Mouse (Mus musculus): ENCODE results near the gene Spns2. TPM values are rescaled to one million over a fixed set of nuclear protein-coding genes. Genes with fewer than 3 reads are reported as not detected.
A peak's percentile ranks its signal among the peaks of the same experiment; 100 is the strongest.

Spns2 gene
- polyA plus RNA-seq, 1 experiment from 2014 or later, result 3.2 TPM

DNA sequence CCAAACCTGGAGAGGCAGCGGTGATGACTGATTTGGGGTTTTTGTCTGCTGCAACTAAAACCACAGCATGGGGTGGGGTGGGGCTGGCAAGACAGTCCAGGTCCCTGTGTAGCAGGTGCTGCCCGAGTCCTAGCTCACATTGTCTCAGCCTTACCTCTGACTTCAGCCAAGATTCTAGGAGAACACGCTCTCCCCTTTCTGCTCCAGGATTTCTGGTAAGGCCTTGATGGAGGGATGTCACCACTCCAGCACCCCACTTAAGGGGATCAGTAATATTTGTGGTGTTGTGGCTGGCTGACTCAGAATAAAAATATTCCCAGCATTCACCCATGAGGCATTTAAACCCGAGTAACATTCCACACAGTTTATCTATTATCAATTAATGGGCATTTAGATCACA is 66.0 kb downstream of the Spns2 start:
- no peaks in the 10 kb centered on the region for H3K27me3 ChIP-seq (ENCODE audit: control insufficient read depth, insufficient read depth, low read depth, low read length)
- no peaks in the 10 kb centered on the region for H3K9me3 ChIP-seq (ENCODE audit: control insufficient read depth, low read length)
- H3K36me3 ChIP-seq (ENCODE audit: control insufficient read depth, insufficient read depth, low read length), result no peaks in the 10 kb centered on the region
- H3K9ac ChIP-seq (ENCODE audit: low read length), result no peak overlapping the region
- 73% methylated on average over 4 of the region's 4 CpGs for WGBS
- H3K4me1 ChIP-seq (replicated peaks; ENCODE audit: control insufficient read depth, insufficient read depth, low read length), result no peaks in the 10 kb centered on the region
- H3K4me3 ChIP-seq (ENCODE audit: low read length), result no peak overlapping the region
- no peak overlapping the region for H3K27ac ChIP-seq (ENCODE audit: low read length)
- no peak for ATAC-seq (ENCODE audit: low read depth)
- no peak overlapping the region for H3K4me2 ChIP-seq (ENCODE audit: low read depth, low read length)

- no peak overlapping the region for H3K9ac ChIP-seq (ENCODE audit: low read length)
- no peak for ATAC-seq (ENCODE audit: low read depth)
- no peaks in the 10 kb centered on the region for H3K36me3 ChIP-seq (ENCODE audit: control insufficient read depth, insufficient read depth, low read length)
- H3K9me3 ChIP-seq (ENCODE audit: control insufficient read depth, low read length), result no peaks in the 10 kb centered on the region
- H3K4me1 ChIP-seq (replicated peaks; ENCODE audit: control insufficient read depth, insufficient read depth, low read length), result no peaks in the 10 kb centered on the region; the same call in 1 of the 2 replicates
- no peak overlapping the region for H3K4me2 ChIP-seq (ENCODE audit: low read depth, low read length)
- H3K27ac ChIP-seq (ENCODE audit: low read length), result no peak overlapping the region
- WGBS, result 92% methylated on average over 11 of the region's 11 CpGs
- H3K4me3 ChIP-seq (ENCODE audit: low read length), result no peak overlapping the region
- no peaks in the 10 kb centered on the region for H3K27me3 ChIP-seq (ENCODE audit: control insufficient read depth, insufficient read depth, low read depth, low read length)
Measured at GRCm38 (mm10) chr11:72421518-72422278, 68.0 kb downstream of the Spns2 start.

GRCm38 (mm10) chr11:72420460-72421122 is 69.1 kb downstream of the Spns2 start:
- no peaks in the 10 kb centered on the region for H3K9me3 ChIP-seq (ENCODE audit: control insufficient read depth, low read length)
- no peak overlapping the region for H3K27ac ChIP-seq (ENCODE audit: low read length)
- no peak overlapping the region for H3K4me3 ChIP-seq (ENCODE audit: low read length)
- H3K4me1 ChIP-seq (replicated peaks; ENCODE audit: control insufficient read depth, insufficient read depth, low read length), result peaks cover 6% of the 10 kb centered on the region
- H3K9ac ChIP-seq (ENCODE audit: low read length), result no peak overlapping the region
- no peaks in the 10 kb centered on the region for H3K36me3 ChIP-seq (ENCODE audit: control insufficient read depth, insufficient read depth, low read length)
- 84% methylated on average over 6 of the region's 6 CpGs for WGBS
- no peak for ATAC-seq (ENCODE audit: low read depth)
- H3K27me3 ChIP-seq (ENCODE audit: control insufficient read depth, insufficient read depth, low read depth, low read length), result no peaks in the 10 kb centered on the region
- no peak overlapping the region for H3K4me2 ChIP-seq (ENCODE audit: low read depth, low read length)

DNA sequence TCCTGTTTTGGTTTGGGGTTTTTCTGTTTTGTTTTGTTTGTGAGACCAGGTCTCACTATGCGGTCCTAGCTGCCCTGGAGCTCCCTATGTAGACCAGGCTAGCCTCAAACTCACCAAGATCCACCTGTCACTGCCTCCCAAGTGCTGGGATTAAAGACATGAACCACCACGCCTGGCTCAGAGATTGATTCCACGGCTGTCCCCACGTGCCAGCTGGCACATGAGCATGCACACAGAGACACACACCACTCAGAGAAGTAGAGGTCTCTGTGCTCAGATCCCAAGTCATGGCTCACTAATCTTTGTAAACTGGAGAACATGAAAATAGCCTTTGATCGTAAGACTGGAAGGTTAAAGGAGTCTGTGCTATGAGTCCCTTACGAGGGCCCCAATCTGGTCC is 70.7 kb downstream of the Spns2 start:
- H3K4me3 ChIP-seq (ENCODE audit: low read length), result no peak overlapping the region
- H3K4me1 ChIP-seq (replicated peaks; ENCODE audit: control insufficient read depth, insufficient read depth, low read length), result peaks cover 6% of the 10 kb centered on the region
- no peak for ATAC-seq (ENCODE audit: low read depth)
- no peaks in the 10 kb centered on the region for H3K9me3 ChIP-seq (ENCODE audit: control insufficient read depth, low read length)
- no peaks in the 10 kb centered on the region for H3K36me3 ChIP-seq (ENCODE audit: control insufficient read depth, insufficient read depth, low read length)
- no peak overlapping the region for H3K4me2 ChIP-seq (ENCODE audit: low read depth, low read length)
- 87% methylated on average over 6 of the region's 6 CpGs for WGBS
- H3K9ac ChIP-seq (ENCODE audit: low read length), result no peak overlapping the region
- no peak overlapping the region for H3K27ac ChIP-seq (ENCODE audit: low read length)
- no peaks in the 10 kb centered on the region for H3K27me3 ChIP-seq (ENCODE audit: control insufficient read depth, insufficient read depth, low read depth, low read length)

DNA sequence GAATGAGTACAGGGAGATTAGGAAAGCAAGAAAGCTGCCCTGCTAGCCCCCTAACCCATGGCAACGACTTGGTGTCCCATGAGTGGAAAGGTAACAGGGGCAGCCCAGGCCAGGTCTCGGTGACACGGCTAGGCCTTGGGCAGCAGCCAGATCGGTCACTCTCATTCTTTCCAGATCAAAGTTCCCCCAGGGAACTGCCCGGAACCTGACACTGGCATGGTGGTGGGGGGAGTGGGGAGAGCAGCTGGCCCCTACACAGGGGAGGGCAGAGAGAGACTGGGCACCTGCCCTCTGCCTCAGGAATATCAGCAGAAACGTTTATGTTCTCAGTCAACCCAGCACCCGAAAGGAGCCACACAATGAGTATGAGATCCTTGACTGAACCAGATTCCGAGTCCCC is 71.5 kb downstream of the Spns2 start:
- H3K4me1 ChIP-seq (replicated peaks; ENCODE audit: control insufficient read depth, insufficient read depth, low read length), result peaks cover 9% of the 10 kb centered on the region
- WGBS, result 58% methylated on average over 8 of the region's 8 CpGs

DNA sequence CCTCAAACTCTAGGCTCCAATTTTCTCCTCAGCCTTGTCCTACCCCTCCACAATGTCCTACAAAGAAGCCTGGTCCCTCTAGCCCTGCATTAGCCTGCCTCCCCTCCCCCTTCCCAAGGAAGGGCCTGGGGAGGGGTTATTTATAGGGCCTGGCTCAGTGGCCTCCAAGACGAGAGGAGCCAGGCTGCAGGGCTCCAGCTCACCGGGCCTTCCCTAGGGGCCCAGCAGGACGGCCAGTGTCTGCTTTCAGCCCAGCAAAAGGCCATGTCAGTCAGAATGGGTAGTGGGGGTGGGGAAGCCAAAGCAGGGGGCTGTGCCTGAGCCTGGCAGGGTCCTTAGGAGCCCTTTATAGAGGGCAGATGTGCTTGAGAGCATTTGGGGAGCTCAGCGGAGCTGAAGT is 72.3 kb downstream of the Spns2 start:
- Histone ChIP-seq H3K9me3 (ENCODE audit: control insufficient read depth, low read length) (no peaks in the 10 kb centered on the region), H3K9ac (ENCODE audit: low read length) (no peak overlapping the region), H3K4me1 (replicated peaks; ENCODE audit: control insufficient read depth, insufficient read depth, low read length) (peaks cover 17% of the 10 kb centered on the region), H3K27me3 (ENCODE audit: control insufficient read depth, insufficient read depth, low read depth, low read length) (no peaks in the 10 kb centered on the region), H3K27ac (ENCODE audit: low read length) (no peak overlapping the region), H3K4me2 (ENCODE audit: low read depth, low read length) (no peak overlapping the region), H3K4me3 (ENCODE audit: low read length) (no peak overlapping the region), H3K36me3 (ENCODE audit: control insufficient read depth, insufficient read depth, low read length) (no peaks in the 10 kb centered on the region)
- WGBS, result 49% methylated on average over 4 of the region's 4 CpGs
- no peak for ATAC-seq (ENCODE audit: low read depth)

More for the DNA sequence above, 71.5 kb downstream of the Spns2 start:
- Histone ChIP-seq H3K27ac (ENCODE audit: low read length) (no peak overlapping the region), H3K9me3 (ENCODE audit: control insufficient read depth, low read length) (no peaks in the 10 kb centered on the region), H3K36me3 (ENCODE audit: control insufficient read depth, insufficient read depth, low read length) (no peaks in the 10 kb centered on the region), H3K27me3 (ENCODE audit: control insufficient read depth, insufficient read depth, low read depth, low read length) (no peaks in the 10 kb centered on the region), H3K4me2 (ENCODE audit: low read depth, low read length) (no peak overlapping the region), H3K4me3 (ENCODE audit: low read length) (no peak overlapping the region), H3K9ac (ENCODE audit: low read length) (no peak overlapping the region)
- no peak for ATAC-seq (ENCODE audit: low read depth)

GRCm38 (mm10) chr11:72416666-72417065 is 73.0 kb downstream of the Spns2 start:
- H3K27ac ChIP-seq (ENCODE audit: low read length), result no peak overlapping the region

GRCm38 (mm10) chr11:72415155-72415554 is 74.5 kb downstream of the Spns2 start:
- Histone ChIP-seq H3K27ac (ENCODE audit: low read length) (no peak overlapping the region), H3K9me3 (ENCODE audit: control insufficient read depth, low read length) (no peaks in the 10 kb centered on the region), H3K36me3 (ENCODE audit: control insufficient read depth, insufficient read depth, low read length) (no peaks in the 10 kb centered on the region), H3K27me3 (ENCODE audit: control insufficient read depth, insufficient read depth, low read depth, low read length) (no peaks in the 10 kb centered on the region), H3K4me3 (ENCODE audit: low read length) (no peak overlapping the region), H3K4me1 (replicated peaks; ENCODE audit: control insufficient read depth, insufficient read depth, low read length) (peaks cover 23% of the 10 kb centered on the region), H3K9ac (ENCODE audit: low read length) (no peak overlapping the region), H3K4me2 (ENCODE audit: low read depth, low read length) (no peak overlapping the region)
- 52% methylated on average over 8 of the region's 8 CpGs for WGBS
- no peak for ATAC-seq (ENCODE audit: low read depth)

More at GRCm38 (mm10) chr11:72416666-72417065, 73.0 kb downstream of the Spns2 start:
- no peaks in the 10 kb centered on the region for H3K36me3 ChIP-seq (ENCODE audit: control insufficient read depth, insufficient read depth, low read length)
- no peak overlapping the region for H3K4me2 ChIP-seq (ENCODE audit: low read depth, low read length)
- peaks cover 23% of the 10 kb centered on the region for H3K4me1 ChIP-seq (replicated peaks; ENCODE audit: control insufficient read depth, insufficient read depth, low read length)
- no peak overlapping the region for H3K4me3 ChIP-seq (ENCODE audit: low read length)
- no peak for ATAC-seq (ENCODE audit: low read depth)
- WGBS, result 73% methylated on average over 5 of the region's 5 CpGs
- H3K9me3 ChIP-seq (ENCODE audit: control insufficient read depth, low read length), result no peaks in the 10 kb centered on the region
- no peak overlapping the region for H3K9ac ChIP-seq (ENCODE audit: low read length)
- H3K27me3 ChIP-seq (ENCODE audit: control insufficient read depth, insufficient read depth, low read depth, low read length), result no peaks in the 10 kb centered on the region

GRCm38 (mm10) chr11:72413601-72414190 is 76.0 kb downstream of the Spns2 start:
- 64% methylated on average over 5 of the region's 5 CpGs for WGBS
- Histone ChIP-seq H3K9me3 (ENCODE audit: control insufficient read depth, low read length) (no peaks in the 10 kb centered on the region), H3K9ac (ENCODE audit: low read length) (0 out of 2 replicates have a peak overlapping the region, but pooled peaks have one; percentile 21), H3K36me3 (ENCODE audit: control insufficient read depth, insufficient read depth, low read length) (no peaks in the 10 kb centered on the region), H3K4me2 (ENCODE audit: low read depth, low read length) (no peak overlapping the region), H3K27me3 (ENCODE audit: control insufficient read depth, insufficient read depth, low read depth, low read length) (no peaks in the 10 kb centered on the region), H3K4me1 (replicated peaks; ENCODE audit: control insufficient read depth, insufficient read depth, low read length) (peaks cover 30% of the 10 kb centered on the region), H3K4me3 (ENCODE audit: low read length) (no peak overlapping the region), H3K27ac (ENCODE audit: low read length) (peak overlapping the region; percentile 58)
- no peak for ATAC-seq (ENCODE audit: low read depth)

Data from lung, embryonic 16.5 days (tissue).